15 mouse cellular contexts compared by ENCODE assay signal in genomic region chr7:50507047-50507446, GRCm38 (mm10).
"Had no signal": no experiment of that assay in that cellular context is flagged by ENCODE, and none has a peak within 500 bp of the region (broad histone marks: within the 10 kb centered on the region; RNA-seq: fewer than 3 reads in every experiment).

No protein-coding gene starts in this region.

- H3K9ac ChIP-seq: kidney, embryonic 15.5 days; limb, embryonic 13.5 days; liver, embryonic 14.5 days; midbrain, embryonic 15.5 days; neural tube, embryonic 13.5 days had no signal

- H3K36me3 ChIP-seq: kidney, embryonic 15.5 days; limb, embryonic 13.5 days; midbrain, embryonic 10.5 days; midbrain, embryonic 15.5 days; neural tube, embryonic 13.5 days had no signal

- H3K9me3 ChIP-seq: kidney, embryonic 15.5 days; limb, embryonic 13.5 days; midbrain, embryonic 10.5 days; midbrain, embryonic 15.5 days; neural tube, embryonic 13.5 days had no signal

- DNase-seq: kidney, adult 2 months; kidney, postnatal 14 days; lung, adult 18-20 months; lung, postnatal 36 days; retina, postnatal 1 day; right cerebral cortex, postnatal 25 days; thymus, postnatal 4 days had no signal

- H3K27me3 ChIP-seq: kidney, embryonic 15.5 days; limb, embryonic 13.5 days; midbrain, embryonic 15.5 days; neural tube, embryonic 13.5 days had no signal

- H3K27ac ChIP-seq: kidney, embryonic 15.5 days; limb, embryonic 13.5 days; liver, embryonic 14.5 days; midbrain, embryonic 10.5 days; midbrain, embryonic 15.5 days; neural tube, embryonic 13.5 days had no signal

- H3K4me2 ChIP-seq: kidney, embryonic 15.5 days; limb, embryonic 13.5 days; midbrain, embryonic 15.5 days; neural tube, embryonic 13.5 days had no signal

- H3K4me1 ChIP-seq: kidney, embryonic 15.5 days; limb, embryonic 13.5 days; midbrain, embryonic 10.5 days; midbrain, embryonic 15.5 days; neural tube, embryonic 13.5 days had no signal

- ATAC-seq: intestine, embryonic 16.5 days; lung, postnatal 0 days; midbrain, embryonic 15.5 days had no signal

- H3K4me3 ChIP-seq: kidney, embryonic 15.5 days; limb, embryonic 13.5 days; midbrain, embryonic 10.5 days; midbrain, embryonic 15.5 days; neural tube, embryonic 13.5 days had no signal
